Mouse (Mus musculus) urinary bladder, postnatal 14 days (tissue): ENCODE data around the gene Arhgap44.

Experiments used
- DNase-seq: peaks from one replicate; pipeline ENCODE4 v3.0.0; 2021; ENCODE audit warnings: low spot score

The Arhgap44 gene

GRCm38 (mm10) chr11:65162767-65163120 lies at the start of gene Arhgap44:
Gene Arhgap44 (minus strand): TSS chr11:65162961.
- peak; percentile 70 for DNase-seq

- DNase-seq, result no peak
These were observed 48.9 kb upstream of the Arhgap44 start for GRCm38 (mm10) chr11:65211701-65212100.

- peak; percentile 11 for DNase-seq
These were observed 46.7 kb upstream of the Arhgap44 start for GRCm38 (mm10) chr11:65209441-65209840.

- DNase-seq, result no peak
These were observed 42.5 kb upstream of the Arhgap44 start for GRCm38 (mm10) chr11:65205306-65205705.

- no peak for DNase-seq
These were observed 41.9 kb upstream of the Arhgap44 start for GRCm38 (mm10) chr11:65204651-65205050.

- DNase-seq, result no peak
These were observed 40.3 kb upstream of the Arhgap44 start for GRCm38 (mm10) chr11:65203020-65203419.

- DNase-seq, result no peak
These were observed 39.5 kb upstream of the Arhgap44 start for GRCm38 (mm10) chr11:65202236-65202635.

GRCm38 (mm10) chr11:65198026-65198425 lies 35.3 kb upstream of the Arhgap44 start:
- DNase-seq, result no peak

- DNase-seq, result peak; percentile 77
These were observed 34.5 kb upstream of the Arhgap44 start for GRCm38 (mm10) chr11:65197280-65197679.

- DNase-seq, result no peak
These were observed 24.2 kb upstream of the Arhgap44 start for GRCm38 (mm10) chr11:65186974-65187373.

- no peak for DNase-seq
These were observed 22.4 kb upstream of the Arhgap44 start for GRCm38 (mm10) chr11:65185114-65185513.

GRCm38 (mm10) chr11:65170121-65170750 lies 7.5 kb upstream of the Arhgap44 start:
- DNase-seq, result no peak

- DNase-seq, result peak; percentile 10
These were observed 637 bp downstream of the Arhgap44 start for GRCm38 (mm10) chr11:65161881-65162766.

- DNase-seq, result no peak
These were observed 1.5 kb downstream of the Arhgap44 start for GRCm38 (mm10) chr11:65160991-65161880.

- DNase-seq, result no peak
These were observed 3.0 kb downstream of the Arhgap44 start, which contains the start of gene 1700086D15Rik for GRCm38 (mm10) chr11:65159791-65160190. Gene 1700086D15Rik (minus strand): TSS chr11:65159891.

- DNase-seq, result no peak
These were observed 4.1 kb downstream of the Arhgap44 start for GRCm38 (mm10) chr11:65158658-65158990.

- no peak for DNase-seq
These were observed 4.6 kb downstream of the Arhgap44 start for GRCm38 (mm10) chr11:65157966-65158657.

- no peak for DNase-seq
These were observed 9.8 kb downstream of the Arhgap44 start for GRCm38 (mm10) chr11:65153006-65153405.

GRCm38 (mm10) chr11:65148441-65148840 lies 14.3 kb downstream of the Arhgap44 start:
- DNase-seq, result no peak

GRCm38 (mm10) chr11:65142838-65143417 lies 19.8 kb downstream of the Arhgap44 start:
- DNase-seq, result no peak

- DNase-seq, result no peak
These were observed 23.7 kb downstream of the Arhgap44 start for GRCm38 (mm10) chr11:65139030-65139429.
